In genomic region chr12:56890891-56891726, GRCm38 (mm10) we compare ENCODE assay signal across 21 mouse cellular contexts.
DNase-seq lines count a peak whose midpoint lies in the region; ATAC-seq and TF ChIP-seq lines count a peak whose summit lies in the region.
"Had no signal": no experiment of that assay in that cellular context is flagged by ENCODE, and none has a peak within 500 bp of the region (broad histone marks: within the 10 kb centered on the region; RNA-seq: fewer than 3 reads in every experiment).

No protein-coding gene starts in this region.

- no peaks in the 10 kb centered on the region for H3K9me3 ChIP-seq in kidney, embryonic 16.5 days (ENCODE audit: low read length)
- H3K9me3 ChIP-seq: embryonic facial prominence, embryonic 10.5 days; forebrain, embryonic 13.5 days; G1E; heart, embryonic 15.5 days had no signal

- no peak overlapping the region for H3K9ac ChIP-seq in kidney, embryonic 16.5 days (replicated peaks; ENCODE audit: low read length)
- H3K9ac ChIP-seq: forebrain, embryonic 13.5 days; forebrain, postnatal 0 days; heart, embryonic 15.5 days; hindbrain, embryonic 14.5 days had no signal

- H3K27ac ChIP-seq in cerebellum, adult 2 months (ENCODE audit: insufficient read depth, low read length), result no peak overlapping the region
- H3K27ac ChIP-seq in kidney, embryonic 16.5 days (ENCODE audit: low read length), result no peak overlapping the region
- H3K27ac ChIP-seq in kidney, adult 2 months (ENCODE audit: insufficient read depth, low read depth, low read length), result no peak overlapping the region
- H3K27ac ChIP-seq: embryonic facial prominence, embryonic 10.5 days; forebrain, embryonic 13.5 days; heart, adult 2 months; heart, embryonic 15.5 days; hindbrain, embryonic 14.5 days had no signal

- H3K36me3 ChIP-seq in kidney, embryonic 16.5 days (ENCODE audit: insufficient read depth, low read length), result no peaks in the 10 kb centered on the region
- no peaks in the 10 kb centered on the region for H3K36me3 ChIP-seq in kidney, adult 2 months (ENCODE audit: control insufficient read depth, insufficient read depth, low read length)
- H3K36me3 ChIP-seq: embryonic facial prominence, embryonic 10.5 days; G1E; heart, embryonic 15.5 days had no signal

- no peak overlapping the region for H3K4me2 ChIP-seq in kidney, embryonic 16.5 days (replicated peaks; ENCODE audit: low read depth, low read length)
- H3K4me2 ChIP-seq: forebrain, embryonic 13.5 days; heart, embryonic 11.5 days; heart, embryonic 15.5 days; hindbrain, embryonic 14.5 days had no signal

- no peaks in the 10 kb centered on the region; the same call in 1 of the 2 replicates for H3K4me1 ChIP-seq in cerebellum, adult 2 months (ENCODE audit: control insufficient read depth, insufficient read depth, low read length)
- no peaks in the 10 kb centered on the region for H3K4me1 ChIP-seq in kidney, embryonic 16.5 days (ENCODE audit: insufficient read depth, low read length)
- H3K4me1 ChIP-seq in kidney, adult 2 months (ENCODE audit: control insufficient read depth, insufficient read depth, low read length), result no peaks in the 10 kb centered on the region
- H3K4me1 ChIP-seq: forebrain, embryonic 13.5 days; heart, embryonic 15.5 days had no signal

- no peaks in the 10 kb centered on the region for H3K27me3 ChIP-seq in cerebellum, adult 2 months (ENCODE audit: control insufficient read depth, insufficient read depth, low read length)
- no peaks in the 10 kb centered on the region for H3K27me3 ChIP-seq in kidney, embryonic 16.5 days (ENCODE audit: insufficient read depth, low read length)
- no peaks in the 10 kb centered on the region for H3K27me3 ChIP-seq in kidney, adult 2 months (replicated peaks; ENCODE audit: control insufficient read depth, insufficient read depth, low read length)
- H3K27me3 ChIP-seq: forebrain, embryonic 13.5 days; heart, embryonic 15.5 days had no signal

- no peak overlapping the region for H3K4me3 ChIP-seq in cerebellum, adult 2 months (replicated peaks; ENCODE audit: insufficient read depth, low read depth, low read length)
- H3K4me3 ChIP-seq in kidney, embryonic 16.5 days (ENCODE audit: low read length), result no peak overlapping the region
- H3K4me3 ChIP-seq in kidney, adult 2 months (ENCODE audit: insufficient read depth, low read depth, low read length), result no peak overlapping the region
- H3K4me3 ChIP-seq: embryonic facial prominence, embryonic 10.5 days; forebrain, embryonic 13.5 days; heart, adult 2 months; heart, embryonic 15.5 days had no signal

- TF ChIP-seq CTCF in cerebellum, adult 2 months (IDR thresholded peaks at IDR 0.05; ENCODE audit: borderline replicate concordance, insufficient read depth, low read depth, low read length), result no peak
- TF ChIP-seq CTCF in kidney, adult 2 months (conservative IDR thresholded peaks at IDR 0.05; ENCODE audit: insufficient read depth, insufficient read length, low read depth, low read length), result no peak

- peak; percentile 17 to 21 for DNase-seq in cerebellum, adult 2 months
- DNase-seq in cerebellum, adult 11 months, result no peak
- DNase-seq in cerebellum, postnatal 36 days, result peak; percentile 17 to 34
- no peak for DNase-seq in cerebellum, adult 18-20 months
- no peak for DNase-seq in kidney, adult 2 months
- peak; percentile 3 for DNase-seq in brain, adult 2 months (ENCODE audit: low read depth, low spot score)
- DNase-seq: adrenal gland, postnatal 10 days; B cell, adult 2 months; forebrain, postnatal 0 days; gastrocnemius, postnatal 14 days; heart, adult 2 months; heart, postnatal 14 days had no signal

- no peak for TF ChIP-seq POLR2A in cerebellum, adult 2 months (IDR thresholded peaks at IDR 0.05; ENCODE audit: borderline replicate concordance, insufficient read depth, low read length)
- no peak for TF ChIP-seq POLR2A in kidney, adult 2 months (IDR thresholded peaks at IDR 0.05; ENCODE audit: low read depth, low read length)

- 33% methylated on average over 6 of the region's 6 CpGs for WGBS in cerebellum, adult 2 months
- 29% methylated on average over 6 of the region's 6 CpGs for WGBS in kidney, embryonic 16.5 days
- 38% methylated on average over 6 of the region's 6 CpGs for WGBS in kidney, adult 2 months

- ATAC-seq in kidney, embryonic 16.5 days (ENCODE audit: low FRiP score, low TSS enrichment), result peak; percentile 71
- ATAC-seq: CD4-positive, CD25-positive, alpha-beta regulatory T cell, adult 4 months; forebrain, embryonic 13.5 days; forebrain, postnatal 0 days; intestine, embryonic 16.5 days had no signal

Comparison
In these comparisons a context has a peak if more than half of its experiments do, and no peak if none do; other contexts are left out.
1. DNase-seq: peak in cerebellum, adult 2 months (2 of 2), cerebellum, postnatal 36 days (2 of 2) and brain, adult 2 months (single experiment); none in cerebellum, adult 11 months (single experiment), cerebellum, adult 18-20 months (0 of 2) and kidney, adult 2 months (single experiment).